Mouse (Mus musculus) right cerebral cortex, postnatal 25 days (tissue): ENCODE measurements at regions not wholly inside any gene's neighbourhood (a gene's known extent, or its start where the extent isn't known, plus 50 kb on each side); places are given as distances from the start of the nearest gene placed in this dataset.

Source experiments
- DNase-seq: peaks from one replicate; pipeline ENCODE4 v3.0.0; 2022

DNA sequence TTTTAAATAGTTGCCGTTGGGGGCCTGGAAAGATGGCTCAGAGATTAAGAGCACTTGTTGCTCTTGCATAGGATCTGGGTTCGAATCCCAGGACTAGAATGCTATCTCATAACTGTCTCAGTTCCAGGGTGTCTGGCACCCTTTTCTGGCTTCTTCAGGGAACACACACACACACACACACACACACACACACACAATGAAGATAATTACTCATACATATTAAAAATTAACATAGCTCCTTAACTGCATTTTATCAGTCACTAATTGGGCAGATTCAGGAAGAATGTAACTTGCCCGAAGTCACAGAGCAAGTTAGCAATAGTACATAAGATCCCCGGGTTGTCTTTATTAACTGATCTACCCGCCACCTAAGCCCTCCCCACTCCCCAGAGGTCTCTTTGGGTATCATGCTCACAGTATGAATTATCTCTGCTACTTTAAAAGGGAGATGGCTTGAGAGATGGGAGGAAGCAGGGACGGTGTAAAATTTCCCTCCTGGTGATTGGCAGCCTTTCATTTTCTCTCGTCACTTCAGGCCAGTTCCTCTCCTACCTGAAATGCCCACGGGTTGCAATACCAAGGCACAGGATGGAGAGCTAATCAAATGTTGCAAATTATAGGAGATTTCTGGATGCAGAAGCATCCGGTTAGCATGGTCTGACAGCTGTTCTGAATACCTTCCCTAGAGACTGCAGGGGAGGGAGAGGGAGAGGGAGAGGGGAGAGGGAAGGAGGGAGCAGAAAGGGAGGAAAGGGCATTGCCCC lies 258.3 kb downstream of the Cd83 start:
- DNase-seq = no peak

- no peak for DNase-seq
Observed at GRCm38 (mm10) chr13:44043494-44043885, 258.9 kb downstream of the Cd83 start.

DNA sequence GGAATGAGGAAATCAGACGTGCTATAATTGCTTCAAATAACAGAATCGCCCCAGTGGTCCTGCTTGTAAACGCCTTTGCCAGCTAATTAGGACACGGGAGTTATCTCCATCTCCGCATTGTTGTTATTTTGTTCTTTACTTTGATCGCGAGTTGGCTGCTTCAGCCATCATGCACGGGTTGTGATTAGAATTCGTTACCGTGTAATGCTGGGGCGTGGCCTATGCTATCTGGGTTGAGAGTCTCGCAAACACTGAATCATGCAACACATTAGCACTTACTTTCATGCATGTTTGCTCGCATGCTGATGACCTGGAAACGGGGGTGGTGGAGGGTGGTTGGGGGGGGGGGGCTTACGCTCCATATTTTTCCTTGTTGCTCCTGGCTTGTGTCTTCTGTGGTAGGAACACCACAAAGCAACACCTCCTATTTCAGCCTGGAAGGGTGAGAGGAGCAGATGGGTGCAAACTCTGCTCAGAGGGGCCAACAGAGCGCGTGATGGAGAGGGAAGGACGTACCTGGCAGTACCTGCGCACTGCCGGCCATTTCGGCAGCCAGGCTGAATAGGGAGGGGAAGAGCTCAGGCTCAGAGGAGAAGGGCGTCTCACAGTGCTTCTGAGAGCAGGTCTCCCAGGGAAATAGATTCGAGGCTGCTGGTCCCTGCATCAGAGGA lies 260.1 kb downstream of the Cd83 start:
- DNase-seq = no peak

GRCm38 (mm10) chr13:44046436-44046835 lies 261.9 kb downstream of the Cd83 start:
- no peak for DNase-seq

DNA sequence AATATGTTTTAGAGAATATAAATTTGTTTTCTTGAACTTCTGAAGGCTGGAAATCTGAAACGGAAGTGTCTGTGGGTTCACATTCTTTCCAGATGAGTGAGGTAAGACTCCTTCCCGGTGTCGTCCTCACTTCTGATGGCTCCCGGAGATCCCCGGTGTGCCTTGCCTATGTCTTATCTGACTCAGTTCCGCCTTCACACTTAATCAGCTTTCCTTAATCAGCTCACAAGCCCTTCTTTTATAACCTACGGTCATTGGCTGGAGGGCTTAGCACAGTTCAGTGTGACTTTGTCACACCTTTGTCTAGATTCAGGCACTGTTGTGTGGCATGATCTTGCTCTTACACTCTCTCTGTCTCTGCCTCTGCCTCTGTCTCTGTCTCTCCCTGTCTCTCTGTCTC lies 269.6 kb downstream of the Cd83 start:
- DNase-seq = no peak

GRCm38 (mm10) chr13:44055573-44056491 lies 271.3 kb downstream of the Cd83 start:
- DNase-seq = no peak

DNA sequence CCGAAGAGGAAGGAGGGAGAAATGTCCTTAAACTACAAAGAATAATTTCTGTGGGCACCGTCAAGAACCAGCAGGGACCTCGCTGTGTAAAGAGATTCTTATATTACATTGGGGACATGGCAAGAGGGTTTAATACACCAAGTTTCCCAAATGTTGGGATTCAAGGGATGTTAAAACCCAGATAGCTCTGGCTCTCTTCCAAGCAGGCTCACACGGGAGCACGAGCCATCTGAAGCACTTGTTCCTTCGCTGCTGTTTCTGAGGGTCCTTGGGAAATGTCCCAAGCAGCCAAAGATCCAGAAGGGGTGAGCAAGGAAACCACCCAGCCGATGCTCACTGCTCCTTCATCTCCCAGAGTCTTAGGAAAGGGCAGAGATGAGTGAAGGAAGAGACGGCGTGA lies 272.1 kb downstream of the Cd83 start:
- no peak for DNase-seq

DNA sequence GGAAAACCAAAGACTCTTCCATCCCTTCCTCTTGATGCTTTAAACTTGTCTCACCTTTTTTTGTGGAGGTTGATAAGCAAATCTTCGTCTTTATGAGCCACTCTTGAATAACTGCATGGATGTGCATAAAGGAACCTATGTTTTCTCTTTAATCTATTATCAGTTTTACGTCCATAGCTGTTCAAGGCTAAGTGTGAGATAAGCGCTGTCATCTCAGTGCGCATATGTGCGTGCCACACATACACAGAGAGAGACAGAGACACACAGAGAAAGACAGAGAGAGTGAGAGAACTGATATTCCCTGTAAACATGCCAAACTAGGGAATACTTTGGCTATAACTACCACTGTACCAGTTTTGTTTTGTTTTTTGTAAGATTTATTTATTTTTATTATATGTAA lies 273.0 kb downstream of the Cd83 start:
- no peak for DNase-seq

GRCm38 (mm10) chr13:44058277-44058676 lies 273.7 kb downstream of the Cd83 start:
- DNase-seq = no peak

- DNase-seq = no peak
Observed at GRCm38 (mm10) chr13:44059436-44059835, 274.9 kb downstream of the Cd83 start.

- DNase-seq = no peak
Observed at GRCm38 (mm10) chr13:44061286-44061685, 276.7 kb downstream of the Cd83 start.

DNA sequence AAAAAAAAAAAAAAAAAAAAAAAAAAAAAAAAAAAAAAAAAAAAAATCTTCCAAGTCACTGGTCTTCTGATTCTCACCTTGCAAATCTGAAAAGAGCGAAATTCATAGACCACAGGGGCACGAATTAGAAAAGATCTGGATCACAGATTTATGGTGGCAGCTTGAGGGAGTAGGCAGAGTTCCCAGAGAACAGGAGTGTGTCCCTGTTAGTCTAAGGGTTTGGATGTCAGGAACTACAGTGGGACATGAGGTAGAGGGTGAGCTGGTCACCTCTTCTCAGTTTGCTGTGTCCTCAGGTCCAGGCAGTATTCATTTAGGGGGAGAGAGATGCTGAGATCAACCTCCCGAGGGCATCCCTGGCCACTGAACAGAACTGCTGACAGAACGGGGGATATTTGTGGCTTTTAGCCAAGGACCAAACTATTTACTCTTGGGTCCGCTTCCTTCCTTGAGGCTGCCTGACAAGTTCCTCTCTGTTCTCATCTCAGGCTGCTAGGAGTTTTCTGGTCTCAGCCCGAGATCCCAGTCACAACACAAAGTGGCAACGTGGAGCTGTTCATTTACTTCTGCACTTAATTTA lies 277.2 kb downstream of the Cd83 start:
- no peak for DNase-seq

- no peak for DNase-seq
Observed at GRCm38 (mm10) chr13:44063317-44063716, 278.7 kb downstream of the Cd83 start.

- no peak for DNase-seq
Observed at GRCm38 (mm10) chr13:44064026-44064425, 279.5 kb downstream of the Cd83 start.

DNA sequence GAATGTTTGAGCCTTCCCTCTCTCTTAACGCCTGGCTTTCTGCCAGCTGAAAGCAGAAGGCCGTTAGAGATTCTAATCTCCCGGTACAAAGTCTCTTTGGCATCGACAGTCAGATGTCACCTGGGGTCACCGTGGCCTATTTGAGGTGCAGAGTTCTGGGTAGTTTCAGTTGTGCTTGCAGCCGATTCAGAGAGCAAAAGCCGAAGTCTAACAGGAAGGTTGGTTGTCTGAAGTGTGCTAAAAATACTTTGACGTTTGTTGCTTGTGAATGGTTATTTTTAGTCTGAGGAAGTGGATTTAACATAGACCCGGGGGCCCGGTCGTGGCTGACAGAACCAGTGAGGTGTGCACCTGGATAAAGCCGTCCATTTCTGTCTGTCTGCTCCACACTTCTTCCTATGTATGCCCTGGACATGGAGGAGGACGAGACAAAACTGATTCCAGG lies 281.2 kb downstream of the Cd83 start:
- DNase-seq = no peak

GRCm38 (mm10) chr13:44067244-44067643 lies 282.7 kb downstream of the Cd83 start:
- no peak for DNase-seq

GRCm38 (mm10) chr13:44068951-44069350 lies 284.4 kb downstream of the Cd83 start:
- DNase-seq = no peak

DNA sequence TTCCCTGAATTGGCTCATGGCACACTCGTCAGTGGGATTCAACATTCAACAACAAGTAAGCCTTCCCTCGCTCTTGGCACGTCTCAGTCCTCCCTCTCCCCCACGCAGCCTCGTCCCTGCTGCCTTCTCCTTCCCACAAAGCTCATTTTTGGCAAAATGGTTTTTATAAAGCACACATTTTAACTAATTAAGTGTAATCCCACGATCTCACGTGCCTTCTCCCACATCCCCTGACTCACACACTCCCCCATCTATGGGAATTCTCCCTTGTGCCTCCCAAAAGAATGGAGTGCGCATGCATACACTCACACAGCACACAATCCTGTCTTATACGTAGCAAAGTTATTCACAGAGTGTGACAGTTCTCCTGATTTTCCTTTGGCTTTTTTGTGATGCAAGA lies 288.5 kb downstream of the Cd83 start:
- peak; percentile 66 for DNase-seq

- peak; percentile 71 for DNase-seq
Observed at GRCm38 (mm10) chr13:44074172-44074571, 289.6 kb downstream of the Cd83 start.

GRCm38 (mm10) chr13:44077022-44077421 lies 292.4 kb downstream of the Cd83 start:
- DNase-seq = no peak

DNA sequence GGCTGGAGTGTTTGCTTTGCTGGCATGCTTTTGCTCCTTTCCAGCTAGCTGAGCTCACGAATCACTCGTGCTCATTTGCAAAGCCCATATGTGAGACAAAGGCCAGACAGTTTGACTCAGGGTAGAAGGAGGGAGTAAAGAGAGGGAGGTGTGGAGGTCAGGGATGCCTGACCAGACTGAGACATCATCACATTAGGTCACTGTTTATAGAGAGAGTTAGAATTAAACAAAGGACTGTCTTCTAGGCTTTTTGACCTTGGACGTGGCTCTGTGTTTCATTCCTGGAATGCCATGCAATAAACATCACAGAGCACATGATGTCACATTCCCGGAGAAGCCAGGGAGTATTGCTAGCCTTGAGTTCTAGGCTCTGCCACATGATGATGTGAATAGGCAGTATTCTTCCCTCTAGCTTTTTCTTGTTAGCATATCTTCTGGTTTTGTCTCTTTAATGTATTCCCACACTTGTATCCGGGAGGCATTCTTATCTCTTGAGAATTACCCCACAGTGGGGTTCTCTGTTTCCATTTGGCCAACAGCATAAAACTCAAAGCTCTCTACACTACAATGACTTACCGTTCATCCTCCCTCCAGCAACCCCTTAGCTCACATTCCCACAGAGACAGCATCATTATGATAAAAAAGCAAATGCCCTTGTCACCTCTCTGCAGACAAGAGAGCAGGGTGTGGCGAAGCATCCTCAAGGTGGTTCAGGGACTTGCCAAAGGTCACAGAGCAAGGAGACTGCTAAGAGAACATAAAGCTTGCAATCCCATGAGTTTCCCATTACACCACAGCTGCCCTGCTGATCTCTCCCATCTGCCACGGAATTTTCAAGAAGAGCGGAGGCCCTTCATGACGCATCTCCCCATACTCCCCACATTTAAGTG lies 301.3 kb downstream of the Cd83 start:
- DNase-seq = no peak

DNA sequence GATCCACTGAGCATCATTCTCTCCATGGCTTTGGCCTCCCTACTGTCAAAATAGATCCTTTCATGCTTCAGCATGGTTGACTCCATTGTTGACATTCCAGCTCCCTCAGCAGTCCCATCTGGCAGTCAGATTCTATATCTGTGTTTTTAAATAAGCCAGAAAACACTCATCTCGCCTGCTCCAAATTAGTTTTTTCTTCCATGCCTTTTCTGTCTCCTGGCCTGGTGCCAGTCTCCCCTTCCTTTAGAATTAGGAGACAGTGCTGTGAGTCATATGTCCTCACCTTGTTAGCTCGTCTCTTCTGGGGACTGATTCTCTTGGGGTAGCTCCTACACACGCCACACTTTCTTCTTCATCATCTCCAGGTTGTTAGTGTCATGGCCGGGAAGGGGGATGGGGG lies 302.2 kb downstream of the Cd83 start:
- DNase-seq = peak; percentile 47
